Mouse (Mus musculus): ENCODE measurements at regions not wholly inside any gene's neighbourhood (a gene's known extent, or its start where the extent isn't known, plus 50 kb on each side); places are given as distances from the start of the nearest gene placed in this dataset.

- TF ChIP-seq CTCF (IDR thresholded peaks at IDR 0.05) = no peak
- TF ChIP-seq POLR2A (IDR thresholded peaks at IDR 0.05; ENCODE audit: insufficient read depth, low read depth, low read length) = no peak
- no peak for TF ChIP-seq EP300 (IDR thresholded peaks at IDR 0.05; ENCODE audit: insufficient read depth, low read depth, low read length)
Observed at GRCm38 (mm10) chr3:58113941-58114340, 266.1 kb upstream of the Pfn2 start.
